Mouse (Mus musculus) kidney, embryonic 16.5 days (tissue): Measurements from ENCODE around the gene Gpr12. TPM values are rescaled to one million over a fixed set of nuclear protein-coding genes. Genes with fewer than 3 reads are reported as not detected.
"Not testable (repeated sequence)": the region's sequence is repeated elsewhere in the genome, so short reads cannot be mapped to it uniquely, and the experiment has no call there.

Experiments used
- ATAC-seq: fragments of 200-750 bp; cut with Nextera tagmentation; 2 replicates; pipeline ENCODE4 v1.8.0; 2017; ENCODE audit warnings: moderate TSS enrichment; ENCODE audit not compliant: low FRiP score, low TSS enrichment
- H3K27ac ChIP-seq: fragments of 300-500 bp; sonication (generic); 2 replicates; pipeline ENCODE4 v1.5.1; 2014; ENCODE audit warnings: low read length
- H3K27me3 ChIP-seq: fragments of 300-500 bp; sonication (generic); 2 replicates; pipeline ENCODE4 v1.6.1; 2014; ENCODE audit warnings: low read length, control low read depth, mixed read lengths; ENCODE audit not compliant: insufficient read depth
- H3K36me3 ChIP-seq: fragments of 300-500 bp; sonication (generic); 2 replicates; pipeline ENCODE4 v1.6.1; 2014; ENCODE audit warnings: low read length, control low read depth, mixed read lengths; ENCODE audit not compliant: insufficient read depth
- H3K4me1 ChIP-seq: fragments of 300-500 bp; sonication (generic); 2 replicates; pipeline ENCODE4 v1.6.1; 2014; ENCODE audit warnings: low read length, control low read depth, mixed read lengths; ENCODE audit not compliant: insufficient read depth
- H3K4me2 ChIP-seq: fragments of 300-500 bp; sonication (generic); replicated peaks from 2 replicates; pipeline ENCODE4 v1.6.1; 2014; ENCODE audit warnings: low read depth, low read length
- H3K4me3 ChIP-seq: fragments of 300-500 bp; sonication (generic); 2 replicates; pipeline ENCODE4 v1.5.1; 2014; ENCODE audit warnings: mild to moderate bottlenecking, low read length
- H3K9ac ChIP-seq: fragments of 300-500 bp; sonication (generic); replicated peaks from 2 replicates; pipeline ENCODE4 v1.6.1; 2014; ENCODE audit warnings: low read length
- H3K9me3 ChIP-seq: fragments of 300-500 bp; sonication (generic); 2 replicates; pipeline ENCODE4 v1.6.1; 2016; ENCODE audit warnings: low read length, control low read depth
- WGBS: fragments of 180-500 bp; shearing (Covaris S2); extraction: QIAGEN DNeasy Blood & Tissue Kit; methylation state at CpG from one replicate; pipeline ENCODE4 v1.1.7; 2014; 5-methylcytosine and 5-hydroxymethylcytosine counted together
- polyA plus RNA-seq: library from polyadenylated mRNA; unstranded; fragments of >200 nt; fragmentation: Nextera tagmentation; extraction: Ambion mirVana; gene quantifications from 2 replicates; pipeline ENCODE4 v1.2.1, GENCODE M21; 2015

Gene Gpr12
- polyA plus RNA-seq, 1 experiment from 2014 or later, result 0.76 TPM

DNA sequence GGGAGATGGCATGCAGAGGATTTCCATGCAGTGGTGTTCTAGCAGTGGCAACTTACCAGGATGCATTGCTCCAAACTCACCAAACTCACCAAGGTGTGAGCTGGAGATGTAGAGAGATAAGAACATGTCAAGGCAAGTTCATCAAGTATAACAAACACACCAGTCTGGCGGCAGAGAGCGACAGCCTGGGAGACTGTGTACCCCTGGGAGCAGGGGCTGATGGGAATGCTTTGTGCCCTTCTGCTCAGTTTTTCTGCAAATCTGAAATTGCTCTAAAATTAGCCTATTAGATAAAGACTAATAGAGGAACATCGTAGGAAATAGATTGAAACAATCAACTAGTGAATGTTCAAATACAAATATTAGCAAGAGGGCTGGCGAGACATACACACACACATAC is 6.6 kb upstream of the Gpr12 start:
- ATAC-seq, result no peak
- no peak overlapping the region for H3K4me3 ChIP-seq
- no peaks in the 10 kb centered on the region for H3K4me1 ChIP-seq
- H3K9me3 ChIP-seq, result no peaks in the 10 kb centered on the region
- WGBS, result 85% methylated on average over 4 of the region's 4 CpGs
- no peaks in the 10 kb centered on the region; the same call in 1 of the 2 replicates for H3K27me3 ChIP-seq
- H3K9ac ChIP-seq, result no peak overlapping the region
- no peaks in the 10 kb centered on the region for H3K36me3 ChIP-seq
- H3K27ac ChIP-seq, result no peak overlapping the region
- H3K4me2 ChIP-seq, result no peak overlapping the region

DNA sequence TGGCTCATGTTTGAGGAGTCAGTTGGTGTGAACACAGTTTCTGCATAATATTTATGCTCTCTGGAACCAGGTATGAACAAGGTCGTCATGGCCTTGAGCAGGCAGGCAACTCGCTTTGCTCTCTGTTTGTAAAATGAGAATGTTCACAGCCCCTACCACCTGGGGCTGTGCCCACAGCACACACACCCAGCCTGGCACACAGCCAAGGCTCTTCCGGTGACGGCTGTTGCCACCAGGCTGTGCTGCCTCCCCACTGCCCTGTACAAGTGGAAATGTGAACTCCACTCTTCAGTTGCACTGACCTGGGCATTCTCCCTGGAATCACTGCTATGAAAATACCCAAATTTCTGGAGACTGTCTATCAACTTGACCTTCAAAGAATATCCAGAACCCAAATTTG is 5.9 kb upstream of the Gpr12 start:
- Histone ChIP-seq H3K27me3 (no peaks in the 10 kb centered on the region; the same call in 1 of the 2 replicates), H3K27ac (no peak overlapping the region), H3K4me2 (no peak overlapping the region), H3K36me3 (no peaks in the 10 kb centered on the region), H3K4me1 (no peaks in the 10 kb centered on the region), H3K9ac (no peak overlapping the region), H3K4me3 (no peak overlapping the region), H3K9me3 (no peaks in the 10 kb centered on the region)
- WGBS, result 53% methylated on average over 4 of the region's 4 CpGs
- ATAC-seq, result no peak

- no peak overlapping the region for H3K4me2 ChIP-seq
- no peak overlapping the region for H3K9ac ChIP-seq
- 79% methylated on average over 8 of the region's 8 CpGs for WGBS
- no peak overlapping the region for H3K27ac ChIP-seq
- H3K9me3 ChIP-seq, result no peaks in the 10 kb centered on the region
- peaks cover 22% of the 10 kb centered on the region for H3K27me3 ChIP-seq
- no peak overlapping the region for H3K4me3 ChIP-seq
- no peak for ATAC-seq
- H3K36me3 ChIP-seq, result no peaks in the 10 kb centered on the region
- peaks cover 9% of the 10 kb centered on the region for H3K4me1 ChIP-seq
Measured at GRCm38 (mm10) chr5:146586357-146587070, 1.5 kb upstream of the Gpr12 start.

DNA sequence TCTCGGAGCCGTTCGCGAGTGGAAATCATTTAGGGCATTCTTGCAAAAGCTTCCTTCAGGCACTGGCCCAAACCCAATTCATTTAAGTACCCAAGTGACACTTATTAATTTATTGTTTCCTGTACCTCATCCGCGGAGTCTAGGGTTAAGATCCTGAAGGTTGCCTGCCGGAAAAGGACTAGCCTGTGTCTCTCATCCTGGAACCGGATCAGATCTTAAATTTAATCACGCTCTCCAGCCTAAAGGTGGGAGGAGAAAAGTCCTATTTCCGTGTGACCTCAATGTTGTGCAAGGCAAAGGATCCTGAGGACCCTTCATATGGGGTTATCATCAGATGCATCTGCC is 240 bp upstream of the Gpr12 start:
- 1% methylated on average over 10 of the region's 10 CpGs for WGBS
- Histone ChIP-seq H3K9me3 (no peaks in the 10 kb centered on the region), H3K4me1 (peaks cover 9% of the 10 kb centered on the region), H3K4me3 (peak overlapping the region; percentile 61), H3K27me3 (peaks cover 22% of the 10 kb centered on the region), H3K4me2 (peak overlapping the region; percentile 99), H3K36me3 (no peaks in the 10 kb centered on the region), H3K27ac (no peak overlapping the region), H3K9ac (0 out of 2 replicates have a peak overlapping the region, but pooled peaks have one; percentile 10)
- ATAC-seq, result peak; percentile 74

- Histone ChIP-seq H3K36me3 (no peaks in the 10 kb centered on the region), H3K27ac (no peak overlapping the region), H3K4me2 (peak overlapping the region; percentile 99), H3K4me1 (peaks cover 9% of the 10 kb centered on the region), H3K4me3 (peak overlapping the region; percentile 61), H3K9me3 (no peaks in the 10 kb centered on the region), H3K27me3 (peaks cover 22% of the 10 kb centered on the region), H3K9ac (no peak overlapping the region)
- WGBS, result 5% methylated on average over 10 of the region's 10 CpGs
- no peak for ATAC-seq
Measured at GRCm38 (mm10) chr5:146584156-146584477, 922 bp downstream of the Gpr12 start.

DNA sequence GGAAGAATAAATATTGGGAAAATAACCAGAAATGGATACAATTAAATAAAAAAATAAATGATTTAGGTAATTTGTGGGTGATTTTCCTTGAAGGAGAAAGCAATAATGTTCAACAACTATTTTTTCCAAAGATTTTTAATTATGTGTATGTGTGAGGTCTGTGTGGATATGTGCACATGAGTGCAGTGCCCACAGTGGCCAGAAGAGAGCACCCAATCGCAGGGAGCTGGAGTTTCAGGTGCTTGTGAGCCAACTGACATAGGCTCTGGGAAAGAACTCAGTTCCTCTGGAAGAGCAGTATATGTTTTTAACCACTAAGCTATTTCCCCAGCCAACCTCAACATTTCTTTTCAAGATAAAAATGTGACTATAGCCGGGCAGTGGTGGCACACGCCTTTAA is 8.4 kb downstream of the Gpr12 start:
- no peak overlapping the region for H3K4me3 ChIP-seq
- ATAC-seq, result no peak

DNA sequence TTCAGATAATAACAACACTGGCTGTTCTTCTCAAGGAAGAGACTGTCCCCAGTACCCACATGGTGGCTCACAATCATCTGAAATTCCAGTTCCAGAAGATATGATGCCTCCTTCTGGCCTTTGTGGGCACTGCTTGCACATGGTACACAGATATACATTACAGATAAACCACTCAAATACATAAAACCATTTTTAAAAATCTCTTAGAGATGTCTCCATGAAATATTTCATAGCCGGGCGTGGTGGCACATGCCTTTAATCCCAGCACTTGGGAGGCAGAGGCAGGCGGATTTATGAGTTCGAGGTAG is 12.3 kb downstream of the Gpr12 start:
- H3K27me3 ChIP-seq, H3K9me3 ChIP-seq, H3K9ac ChIP-seq, H3K4me1 ChIP-seq, ATAC-seq, H3K36me3 ChIP-seq, H3K27ac ChIP-seq, H3K4me2 ChIP-seq, H3K4me3 ChIP-seq: not testable (repeated sequence)
- WGBS, result 96% methylated on average over 4 of the region's 4 CpGs

More for the DNA sequence above, 8.4 kb downstream of the Gpr12 start:
- Histone ChIP-seq H3K9ac (no peak overlapping the region), H3K4me1 (no peaks in the 10 kb centered on the region), H3K9me3 (no peaks in the 10 kb centered on the region), H3K27ac (no peak overlapping the region), H3K4me2 (no peak overlapping the region), H3K36me3 (no peaks in the 10 kb centered on the region), H3K27me3 (no peaks in the 10 kb centered on the region)
- WGBS, result 93% methylated on average over 3 of the region's 3 CpGs

GRCm38 (mm10) chr5:146571830-146572734 is 13.0 kb downstream of the Gpr12 start:
- H3K9me3 ChIP-seq, H3K9ac ChIP-seq, H3K27ac ChIP-seq, H3K4me2 ChIP-seq, H3K4me3 ChIP-seq, H3K4me1 ChIP-seq, H3K36me3 ChIP-seq, ATAC-seq, H3K27me3 ChIP-seq: not testable (repeated sequence)
- WGBS, result 62% methylated on average over 6 of the region's 6 CpGs

DNA sequence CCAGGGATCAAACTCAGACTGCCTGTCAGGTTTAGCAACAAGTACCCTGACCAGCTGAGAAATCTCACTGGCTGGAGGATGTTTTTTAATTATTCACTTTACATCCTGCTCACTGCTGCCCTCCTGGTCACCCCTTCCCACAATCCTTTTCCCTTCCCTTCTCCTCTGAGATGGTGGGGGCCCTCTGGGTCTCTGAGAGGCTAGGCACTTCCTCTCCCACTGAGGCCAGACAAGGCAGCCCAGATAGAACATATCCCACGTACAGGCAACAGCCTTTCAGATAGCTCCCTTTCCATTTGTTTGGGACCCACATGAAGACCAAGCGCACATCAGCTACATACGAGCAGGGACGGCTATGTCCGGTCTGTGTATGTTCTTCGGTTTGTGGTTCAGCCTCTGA is 14.9 kb downstream of the Gpr12 start:
- ATAC-seq, result peak; percentile 71
- H3K36me3 ChIP-seq, H3K9me3 ChIP-seq, H3K4me2 ChIP-seq, H3K27ac ChIP-seq, H3K4me3 ChIP-seq, H3K4me1 ChIP-seq, H3K27me3 ChIP-seq, H3K9ac ChIP-seq: not testable (repeated sequence)
- WGBS, result 76% methylated on average over 6 of the region's 6 CpGs

DNA sequence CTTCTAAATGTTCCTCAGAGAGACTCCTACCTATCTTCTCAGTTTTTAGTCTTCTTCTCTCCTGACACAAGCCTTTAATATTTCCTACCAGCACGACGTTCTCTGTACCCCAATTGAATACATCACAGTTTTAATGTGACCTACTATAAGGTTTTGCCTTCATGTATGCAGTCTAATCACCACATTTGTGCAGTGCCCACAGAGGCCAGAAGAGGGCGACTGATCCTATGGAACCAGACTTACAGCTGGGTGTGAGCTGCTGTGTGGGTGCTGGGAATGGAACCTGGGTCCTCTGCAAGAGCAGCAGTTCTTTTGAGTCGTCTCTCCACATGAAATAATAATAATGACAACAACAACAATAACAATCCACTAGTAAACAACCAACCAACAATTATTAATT is 18.0 kb downstream of the Gpr12 start:
- Histone ChIP-seq H3K27me3 (no peaks in the 10 kb centered on the region), H3K9me3 (no peaks in the 10 kb centered on the region), H3K4me2 (no peak overlapping the region), H3K9ac (no peak overlapping the region), H3K4me3 (no peak overlapping the region), H3K4me1 (peaks cover 4% of the 10 kb centered on the region; the same call in 1 of the 2 replicates), H3K36me3 (no peaks in the 10 kb centered on the region), H3K27ac (no peak overlapping the region)
- no peak for ATAC-seq
- 64% methylated on average over 4 of the region's 4 CpGs for WGBS
